Mouse (Mus musculus) embryonic facial prominence, embryonic 13.5 days (tissue): Measurements from ENCODE around the gene Mettl24. TPM values are rescaled to one million over a fixed set of nuclear protein-coding genes. Genes with fewer than 3 reads are reported as not detected.

Experiments
- ATAC-seq: fragments of 200-750 bp; cut with Nextera tagmentation; 2 replicates; pipeline ENCODE4 v1.8.0; 2017; ENCODE audit warnings: low read depth; ENCODE audit not compliant: insufficient number of reproducible peaks, insufficient read depth, low FRiP score, low TSS enrichment
- H3K27ac ChIP-seq: fragments of 300-500 bp; sonication (generic); 2 replicates; pipeline ENCODE4 v1.5.1; 2015; ENCODE audit warnings: moderate library complexity, mild to moderate bottlenecking, inconsistent platforms
- H3K27me3 ChIP-seq: fragments of 300-500 bp; sonication (generic); 2 replicates; pipeline ENCODE4 v1.6.1; 2015; ENCODE audit warnings: mild to moderate bottlenecking, inconsistent platforms
- H3K36me3 ChIP-seq: fragments of 300-500 bp; sonication (generic); 2 replicates; pipeline ENCODE4 v1.6.1; 2015; ENCODE audit warnings: mild to moderate bottlenecking, inconsistent platforms
- H3K4me1 ChIP-seq: fragments of 300-500 bp; sonication (generic); 2 replicates; pipeline ENCODE4 v1.6.1; 2015; ENCODE audit warnings: inconsistent platforms
- H3K4me2 ChIP-seq: fragments of 300-500 bp; sonication (generic); 2 replicates; pipeline ENCODE4 v1.6.1; 2015; ENCODE audit warnings: moderate library complexity, mild to moderate bottlenecking, inconsistent platforms
- H3K4me3 ChIP-seq: fragments of 300-500 bp; sonication (generic); 2 replicates; pipeline ENCODE4 v1.5.1; 2015; ENCODE audit warnings: mild to moderate bottlenecking, inconsistent platforms
- H3K9ac ChIP-seq: fragments of 300-500 bp; sonication (generic); 2 replicates; pipeline ENCODE4 v1.6.1; 2015; ENCODE audit warnings: mild to moderate bottlenecking, inconsistent platforms
- H3K9me3 ChIP-seq: fragments of 300-500 bp; sonication (generic); 2 replicates; pipeline ENCODE4 v1.6.1; 2016; ENCODE audit warnings: inconsistent platforms
- WGBS: fragments of 180-500 bp; shearing (Covaris S2); methylation state at CpG from one replicate; pipeline ENCODE4 v1.1.7; 2015; ENCODE audit warnings: mixed read lengths; 5-methylcytosine and 5-hydroxymethylcytosine counted together
- polyA plus RNA-seq: library from polyadenylated mRNA; unstranded; fragments of >200 nt; fragmentation: Nextera tagmentation; extraction: Ambion mirVana; gene quantifications from 2 replicates; pipeline ENCODE4 v1.2.1, GENCODE M21; 2015

Gene Mettl24
- polyA plus RNA-seq, 1 experiment from 2014 or later = 2.0 TPM

GRCm38 (mm10) chr10:40718362-40718761 is 35.3 kb downstream of the Mettl24 start:
- H3K4me1 ChIP-seq = peaks cover 30% of the 10 kb centered on the region
- H3K36me3 ChIP-seq = no peaks in the 10 kb centered on the region
- WGBS = 92% methylated on average over 13 of the region's 13 CpGs
- H3K9ac ChIP-seq = no peak overlapping the region
- H3K27ac ChIP-seq = no peak overlapping the region
- no peak overlapping the region for H3K4me2 ChIP-seq
- no peak for ATAC-seq
- H3K9me3 ChIP-seq = no peaks in the 10 kb centered on the region
- H3K27me3 ChIP-seq = no peaks in the 10 kb centered on the region
- no peak overlapping the region for H3K4me3 ChIP-seq

- 69% methylated on average over 6 of the region's 6 CpGs for WGBS
- H3K9ac ChIP-seq = no peak overlapping the region
- H3K27ac ChIP-seq = no peak overlapping the region
- no peak for ATAC-seq
- H3K4me3 ChIP-seq = no peak overlapping the region
- H3K36me3 ChIP-seq = no peaks in the 10 kb centered on the region
- no peaks in the 10 kb centered on the region for H3K9me3 ChIP-seq
- no peaks in the 10 kb centered on the region for H3K27me3 ChIP-seq
- peaks cover 31% of the 10 kb centered on the region for H3K4me1 ChIP-seq
- no peak overlapping the region for H3K4me2 ChIP-seq
Measured at GRCm38 (mm10) chr10:40719062-40719461, 36.0 kb downstream of the Mettl24 start.

- no peak overlapping the region for H3K4me2 ChIP-seq
- ATAC-seq = no peak
- H3K4me1 ChIP-seq = peaks cover 44% of the 10 kb centered on the region
- H3K36me3 ChIP-seq = no peaks in the 10 kb centered on the region
- H3K9ac ChIP-seq = no peak overlapping the region
- H3K9me3 ChIP-seq = no peaks in the 10 kb centered on the region
- WGBS = 62% methylated on average over 5 of the region's 5 CpGs
- no peak overlapping the region for H3K4me3 ChIP-seq
- H3K27me3 ChIP-seq = no peaks in the 10 kb centered on the region
- peak overlapping the region; percentile 56 for H3K27ac ChIP-seq
Measured at GRCm38 (mm10) chr10:40720883-40721282, 37.8 kb downstream of the Mettl24 start.

GRCm38 (mm10) chr10:40724342-40724741 is 41.3 kb downstream of the Mettl24 start:
- H3K27ac ChIP-seq = no peak overlapping the region
- H3K4me3 ChIP-seq = no peak overlapping the region
- 37% methylated on average over 6 of the region's 6 CpGs for WGBS

GRCm38 (mm10) chr10:40725066-40725465 is 42.0 kb downstream of the Mettl24 start:
- no peak for ATAC-seq
- no peak overlapping the region for H3K27ac ChIP-seq
- WGBS = 34% methylated on average over 4 of the region's 4 CpGs
- no peaks in the 10 kb centered on the region for H3K9me3 ChIP-seq
- no peak overlapping the region for H3K4me3 ChIP-seq
- no peak overlapping the region for H3K9ac ChIP-seq
- no peaks in the 10 kb centered on the region for H3K27me3 ChIP-seq
- H3K4me1 ChIP-seq = peaks cover 49% of the 10 kb centered on the region
- H3K4me2 ChIP-seq = no peak overlapping the region
- H3K36me3 ChIP-seq = no peaks in the 10 kb centered on the region

More at GRCm38 (mm10) chr10:40724342-40724741, 41.3 kb downstream of the Mettl24 start:
- H3K4me2 ChIP-seq = no peak overlapping the region
- no peaks in the 10 kb centered on the region for H3K27me3 ChIP-seq
- H3K36me3 ChIP-seq = no peaks in the 10 kb centered on the region
- H3K4me1 ChIP-seq = peaks cover 56% of the 10 kb centered on the region
- no peaks in the 10 kb centered on the region for H3K9me3 ChIP-seq
- no peak for ATAC-seq
- no peak overlapping the region for H3K9ac ChIP-seq

- Histone ChIP-seq H3K4me3 (no peak overlapping the region), H3K9me3 (no peaks in the 10 kb centered on the region), H3K27me3 (no peaks in the 10 kb centered on the region), H3K36me3 (no peaks in the 10 kb centered on the region), H3K27ac (no peak overlapping the region), H3K4me2 (no peak overlapping the region), H3K4me1 (peaks cover 47% of the 10 kb centered on the region), H3K9ac (no peak overlapping the region)
- no peak for ATAC-seq
- 80% methylated on average over 4 of the region's 4 CpGs for WGBS
Measured at GRCm38 (mm10) chr10:40725471-40725870, 42.4 kb downstream of the Mettl24 start.

- Histone ChIP-seq H3K36me3 (no peaks in the 10 kb centered on the region), H3K9ac (no peak overlapping the region), H3K4me2 (no peak overlapping the region), H3K27me3 (no peaks in the 10 kb centered on the region), H3K4me1 (peaks cover 38% of the 10 kb centered on the region), H3K4me3 (no peak overlapping the region), H3K9me3 (no peaks in the 10 kb centered on the region), H3K27ac (no peak overlapping the region)
- no peak for ATAC-seq
- WGBS = 52% methylated on average over 11 of the region's 11 CpGs
Measured at GRCm38 (mm10) chr10:40726288-40726902, 43.3 kb downstream of the Mettl24 start.

- Histone ChIP-seq H3K36me3 (no peaks in the 10 kb centered on the region), H3K4me1 (peaks cover 33% of the 10 kb centered on the region), H3K4me2 (no peak overlapping the region), H3K9me3 (no peaks in the 10 kb centered on the region), H3K27ac (no peak overlapping the region), H3K27me3 (peaks cover 4% of the 10 kb centered on the region; the same call in 1 of the 2 replicates), H3K4me3 (no peak overlapping the region), H3K9ac (no peak overlapping the region)
- 14% methylated on average over 5 of the region's 5 CpGs for WGBS
- ATAC-seq = no peak
Measured at GRCm38 (mm10) chr10:40726989-40727388, 43.9 kb downstream of the Mettl24 start.

- H3K27me3 ChIP-seq = peaks cover 4% of the 10 kb centered on the region; the same call in 1 of the 2 replicates
- H3K36me3 ChIP-seq = no peaks in the 10 kb centered on the region
- H3K4me3 ChIP-seq = no peak overlapping the region
- WGBS = 79% methylated on average over 5 of the region's 5 CpGs
- ATAC-seq = no peak
- H3K9ac ChIP-seq = no peak overlapping the region
- H3K9me3 ChIP-seq = no peaks in the 10 kb centered on the region
- H3K4me1 ChIP-seq = peaks cover 20% of the 10 kb centered on the region
- no peak overlapping the region for H3K27ac ChIP-seq
- H3K4me2 ChIP-seq = no peak overlapping the region
Measured at GRCm38 (mm10) chr10:40730200-40730599, 47.1 kb downstream of the Mettl24 start.

- Histone ChIP-seq H3K4me1 (no peaks in the 10 kb centered on the region), H3K4me3 (no peak overlapping the region), H3K9ac (no peak overlapping the region), H3K9me3 (no peaks in the 10 kb centered on the region), H3K4me2 (no peak overlapping the region), H3K36me3 (no peaks in the 10 kb centered on the region), H3K27me3 (peaks cover 4% of the 10 kb centered on the region; the same call in 1 of the 2 replicates), H3K27ac (no peak overlapping the region)
- WGBS = 45% methylated on average over 3 of the region's 3 CpGs
- ATAC-seq = no peak
Measured at GRCm38 (mm10) chr10:40733291-40733690, 50.2 kb downstream of the Mettl24 start.

- Histone ChIP-seq H3K4me1 (no peaks in the 10 kb centered on the region), H3K27ac (no peak overlapping the region), H3K27me3 (peaks cover 4% of the 10 kb centered on the region; the same call in 1 of the 2 replicates), H3K9me3 (no peaks in the 10 kb centered on the region), H3K4me3 (no peak overlapping the region), H3K36me3 (no peaks in the 10 kb centered on the region), H3K4me2 (no peak overlapping the region), H3K9ac (no peak overlapping the region)
- no peak for ATAC-seq
- 79% methylated on average over 6 of the region's 6 CpGs for WGBS
Measured at GRCm38 (mm10) chr10:40736172-40736571, 53.1 kb downstream of the Mettl24 start.

- H3K9me3 ChIP-seq = no peaks in the 10 kb centered on the region
- H3K9ac ChIP-seq = no peak overlapping the region
- H3K36me3 ChIP-seq = no peaks in the 10 kb centered on the region
- H3K4me1 ChIP-seq = no peaks in the 10 kb centered on the region
- no peak overlapping the region; the same call in 1 of the 2 replicates for H3K27ac ChIP-seq
- WGBS = 63% methylated on average over 22 of the region's 22 CpGs
- H3K27me3 ChIP-seq = no peaks in the 10 kb centered on the region
- no peak overlapping the region for H3K4me3 ChIP-seq
- no peak overlapping the region for H3K4me2 ChIP-seq
- no peak for ATAC-seq
Measured at GRCm38 (mm10) chr10:40737274-40738112, 54.4 kb downstream of the Mettl24 start.
